Mouse (Mus musculus): ENCODE results near the gene Gm36210.

DNA sequence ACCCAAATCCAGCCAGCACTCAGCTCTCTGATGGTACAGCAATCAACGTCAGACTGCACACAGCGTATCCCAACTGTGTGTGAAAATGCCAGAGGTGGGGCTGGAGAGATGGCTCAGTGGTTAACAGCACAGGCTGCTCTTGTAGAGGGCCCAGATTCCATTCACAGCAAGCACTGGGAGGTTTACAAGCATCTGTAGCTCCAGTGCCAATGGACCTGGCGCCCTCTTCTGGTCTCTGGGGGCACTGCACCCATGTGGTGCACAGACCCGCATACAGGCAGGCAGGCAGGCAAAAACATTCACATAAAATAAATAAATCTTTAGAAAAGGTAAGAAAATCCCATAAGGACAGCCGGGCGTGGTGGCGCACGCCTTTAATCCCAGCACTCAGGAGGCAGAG is 5.1 kb downstream of the Gm36210 start:
- TF ChIP-seq CTCF (conservative IDR thresholded peaks at IDR 0.05 in 1 of 2, IDR thresholded peaks at IDR 0.05 in 1 of 2; ENCODE audit: low read depth in 2 of 2, low read length in 2 of 2) (peak in 1 of 2 experiments; percentile 59; a peak in 2 of 4 replicates), MAFK (IDR thresholded peaks at IDR 0.05; ENCODE audit: insufficient replicate concordance, low read length) (no peak), RCOR1 (conservative IDR thresholded peaks at IDR 0.05; ENCODE audit: low read depth, low read length) (no peak)

Data from CH12.LX (cell line).